Mouse (Mus musculus) embryonic facial prominence, embryonic 10.5 days (tissue): ENCODE data around the gene Pitpnm1. TPM values are rescaled to one million over a fixed set of nuclear protein-coding genes. Genes with fewer than 3 reads are reported as not detected.

Source experiments
- DNase-seq: peaks from one replicate; pipeline ENCODE4 v3.0.0-alpha.2; 2017; ENCODE audit warnings: low spot score
- H3K27ac ChIP-seq: fragments of 300-500 bp; sonication (generic); replicated peaks from 2 replicates; pipeline ENCODE4 v1.5.1; 2016; ENCODE audit warnings: mild to moderate bottlenecking
- H3K27me3 ChIP-seq: fragments of 300-500 bp; sonication (generic); replicated peaks from 2 replicates; pipeline ENCODE4 v1.6.1; 2016; ENCODE audit warnings: low read depth, mild to moderate bottlenecking; ENCODE audit not compliant: poor library complexity, severe bottlenecking
- H3K36me3 ChIP-seq: fragments of 300-500 bp; sonication (generic); replicated peaks from 2 replicates; pipeline ENCODE4 v1.6.1; 2016; ENCODE audit warnings: mild to moderate bottlenecking, moderate library complexity
- H3K4me1 ChIP-seq: fragments of 300-500 bp; sonication (generic); 2 replicates; pipeline ENCODE4 v1.6.1; 2016
- H3K4me3 ChIP-seq: fragments of 300-500 bp; sonication (generic); 2 replicates; pipeline ENCODE4 v1.5.1; 2016; ENCODE audit warnings: mild to moderate bottlenecking, moderate library complexity
- H3K9me3 ChIP-seq: fragments of 300-500 bp; sonication (generic); 2 replicates; pipeline ENCODE4 v1.6.1; 2016; ENCODE audit warnings: mild to moderate bottlenecking
- WGBS: fragments of 180-500 bp; shearing (Covaris S2); methylation state at CpG from one replicate; pipeline ENCODE4 v1.1.7; 2016; 5-methylcytosine and 5-hydroxymethylcytosine counted together
- polyA plus RNA-seq: library from polyadenylated mRNA; unstranded; fragments of >200 nt; fragmentation: Nextera tagmentation; extraction: Ambion mirVana; gene quantifications from 2 replicates; pipeline ENCODE4 v1.2.1, GENCODE M21; 2016

The Pitpnm1 gene
- 9.9 and 11.0 TPM in 2 replicates for polyA plus RNA-seq

- Histone ChIP-seq H3K27ac (peak within 1 kb of the TSS; percentile 65), H3K4me1 (peaks cover 61% of the 10 kb centered on the region)
- WGBS: under 1% methylated on average over 53 of the region's 53 CpGs
Observed at GRCm38 (mm10) chr19:4099837-4100717, at the start of gene Pitpnm1. Gene Pitpnm1 (plus strand): TSS chr19:4099998.

GRCm38 (mm10) chr19:4051016-4051415 is 48.8 kb upstream of the Pitpnm1 start:
- no peaks in the 10 kb centered on the region for H3K27me3 ChIP-seq
- H3K27ac ChIP-seq: no peak overlapping the region
- H3K4me1 ChIP-seq: no peaks in the 10 kb centered on the region
- 96% methylated on average over 5 of the region's 5 CpGs for WGBS
- no peaks in the 10 kb centered on the region for H3K36me3 ChIP-seq
- DNase-seq: no peak
- no peak overlapping the region for H3K4me3 ChIP-seq
- no peaks in the 10 kb centered on the region for H3K9me3 ChIP-seq

More at GRCm38 (mm10) chr19:4099837-4100717, at the start of gene Pitpnm1:
- Histone ChIP-seq H3K36me3 (no peaks in the 10 kb centered on the region), H3K4me3 (peak within 1 kb of the TSS; percentile 70), H3K9me3 (no peaks in the 10 kb centered on the region), H3K27me3 (peaks cover 55% of the 10 kb centered on the region)
- DNase-seq: peak; percentile 68

GRCm38 (mm10) chr19:4051741-4052515 is 47.9 kb upstream of the Pitpnm1 start:
- no peaks in the 10 kb centered on the region for H3K27me3 ChIP-seq

GRCm38 (mm10) chr19:4052516-4053030 is 47.2 kb upstream of the Pitpnm1 start:
- WGBS: 78% methylated on average over 5 of the region's 5 CpGs
- Histone ChIP-seq H3K27ac (no peak overlapping the region), H3K4me1 (no peaks in the 10 kb centered on the region), H3K4me3 (no peak overlapping the region), H3K36me3 (no peaks in the 10 kb centered on the region), H3K9me3 (no peaks in the 10 kb centered on the region), H3K27me3 (no peaks in the 10 kb centered on the region)
- DNase-seq: no peak

More at GRCm38 (mm10) chr19:4051741-4052515, 47.9 kb upstream of the Pitpnm1 start:
- DNase-seq: peak; percentile 76
- Histone ChIP-seq H3K4me3 (no peak overlapping the region), H3K4me1 (no peaks in the 10 kb centered on the region), H3K36me3 (no peaks in the 10 kb centered on the region), H3K27ac (no peak overlapping the region), H3K9me3 (no peaks in the 10 kb centered on the region)
- 54% methylated on average over 10 of the region's 10 CpGs for WGBS

GRCm38 (mm10) chr19:4054613-4055012 is 45.2 kb upstream of the Pitpnm1 start:
- H3K27me3 ChIP-seq: no peaks in the 10 kb centered on the region
- 86% methylated on average over 5 of the region's 5 CpGs for WGBS
- DNase-seq: no peak

GRCm38 (mm10) chr19:4055216-4055946 is 44.4 kb upstream of the Pitpnm1 start:
- Histone ChIP-seq H3K4me1 (no peaks in the 10 kb centered on the region), H3K27me3 (no peaks in the 10 kb centered on the region), H3K4me3 (no peak overlapping the region), H3K27ac (no peak overlapping the region), H3K9me3 (no peaks in the 10 kb centered on the region), H3K36me3 (no peaks in the 10 kb centered on the region)
- 72% methylated on average over 8 of the region's 8 CpGs for WGBS
- DNase-seq: no peak

More at GRCm38 (mm10) chr19:4054613-4055012, 45.2 kb upstream of the Pitpnm1 start:
- H3K9me3 ChIP-seq: no peaks in the 10 kb centered on the region
- no peak overlapping the region for H3K4me3 ChIP-seq
- no peak overlapping the region for H3K27ac ChIP-seq
- H3K4me1 ChIP-seq: no peaks in the 10 kb centered on the region
- H3K36me3 ChIP-seq: no peaks in the 10 kb centered on the region

- H3K4me1 ChIP-seq: no peaks in the 10 kb centered on the region
- no peak overlapping the region for H3K27ac ChIP-seq
- no peak overlapping the region for H3K4me3 ChIP-seq
- no peaks in the 10 kb centered on the region for H3K9me3 ChIP-seq
- H3K27me3 ChIP-seq: no peaks in the 10 kb centered on the region
- no peaks in the 10 kb centered on the region for H3K36me3 ChIP-seq
- no peak for DNase-seq
- 61% methylated on average over 15 of the region's 15 CpGs for WGBS
Observed at GRCm38 (mm10) chr19:4055947-4056693, 43.7 kb upstream of the Pitpnm1 start.

- Histone ChIP-seq H3K36me3 (no peaks in the 10 kb centered on the region), H3K4me3 (no peak overlapping the region), H3K27me3 (no peaks in the 10 kb centered on the region), H3K4me1 (no peaks in the 10 kb centered on the region), H3K9me3 (no peaks in the 10 kb centered on the region), H3K27ac (no peak overlapping the region)
- no peak for DNase-seq
- WGBS: 42% methylated on average over 4 of the region's 4 CpGs
Observed at GRCm38 (mm10) chr19:4056727-4057126, 43.1 kb upstream of the Pitpnm1 start.

GRCm38 (mm10) chr19:4057389-4057788 is 42.4 kb upstream of the Pitpnm1 start:
- no peak for DNase-seq
- Histone ChIP-seq H3K36me3 (no peaks in the 10 kb centered on the region), H3K4me1 (no peaks in the 10 kb centered on the region), H3K27me3 (no peaks in the 10 kb centered on the region), H3K4me3 (no peak overlapping the region), H3K9me3 (no peaks in the 10 kb centered on the region), H3K27ac (no peak overlapping the region)
- WGBS: 90% methylated on average over 13 of the region's 13 CpGs

GRCm38 (mm10) chr19:4057962-4058361 is 41.8 kb upstream of the Pitpnm1 start:
- H3K4me1 ChIP-seq: no peaks in the 10 kb centered on the region
- no peaks in the 10 kb centered on the region for H3K36me3 ChIP-seq
- no peak for DNase-seq
- no peak overlapping the region for H3K4me3 ChIP-seq
- no peaks in the 10 kb centered on the region for H3K9me3 ChIP-seq
- WGBS: 92% methylated on average over 7 of the region's 7 CpGs
- H3K27me3 ChIP-seq: no peaks in the 10 kb centered on the region
- no peak overlapping the region for H3K27ac ChIP-seq

- Histone ChIP-seq H3K27me3 (no peaks in the 10 kb centered on the region), H3K36me3 (no peaks in the 10 kb centered on the region), H3K9me3 (no peaks in the 10 kb centered on the region), H3K27ac (no peak overlapping the region), H3K4me1 (no peaks in the 10 kb centered on the region), H3K4me3 (no peak overlapping the region)
- 90% methylated on average over 5 of the region's 5 CpGs for WGBS
- no peak for DNase-seq
Observed at GRCm38 (mm10) chr19:4058581-4058980, 41.2 kb upstream of the Pitpnm1 start.
